Mouse (Mus musculus) cerebellum, postnatal 4 days (tissue): Measurements from ENCODE around the gene Cdrt4.

ENCODE experiments used
- DNase-seq, 2 experiments: peaks; one replicate each; pipeline ENCODE4 v3.0.0; 2022; ENCODE audit warnings: low spot score in 2 of 2, mixed read lengths in 1 of 2

Gene Cdrt4

GRCm38 (mm10) chr11:63035420-63036211, 84.6 kb downstream of the Cdrt4 start:
- no peak for DNase-seq

- DNase-seq: no peak
Observed at GRCm38 (mm10) chr11:63040002-63040661, 89.1 kb downstream of the Cdrt4 start.
